Mouse (Mus musculus) midbrain, embryonic 14.5 days (tissue): Measurements from ENCODE around the gene Tomm40l. TPM values are rescaled to one million over a fixed set of nuclear protein-coding genes. Genes with fewer than 3 reads are reported as not detected.

Source experiments
- ATAC-seq: fragments of 200-750 bp; cut with Nextera tagmentation; 2 replicates; pipeline ENCODE4 v1.8.0; 2017; ENCODE audit warnings: moderate number of reproducible peaks, moderate library complexity; ENCODE audit not compliant: low FRiP score, low TSS enrichment
- DNase-seq: peaks from one replicate; pipeline ENCODE4 v3.0.0-alpha.2; 2015
- H3K27ac ChIP-seq: fragments of 300-500 bp; sonication (generic); replicated peaks from 2 replicates; pipeline ENCODE4 v1.5.1; 2014; ENCODE audit warnings: mild to moderate bottlenecking, low read depth, low read length, moderate library complexity
- H3K27me3 ChIP-seq: fragments of 300-500 bp; sonication (generic); 2 replicates; pipeline ENCODE4 v1.6.1; 2014; ENCODE audit warnings: low read length, control low read depth, mixed read lengths; ENCODE audit not compliant: control insufficient read depth, insufficient read depth
- H3K36me3 ChIP-seq: fragments of 300-500 bp; sonication (generic); 2 replicates; pipeline ENCODE4 v1.6.1; 2014; ENCODE audit warnings: low read length, control low read depth; ENCODE audit not compliant: control insufficient read depth, insufficient read depth
- H3K4me1 ChIP-seq: fragments of 300-500 bp; sonication (generic); 2 replicates; pipeline ENCODE4 v1.6.1; 2014; ENCODE audit warnings: mild to moderate bottlenecking, antibody characterized with exemption, low read length, control low read depth; ENCODE audit not compliant: control insufficient read depth, insufficient read depth
- H3K4me2 ChIP-seq: fragments of 300-500 bp; sonication (generic); 2 replicates; pipeline ENCODE4 v1.6.1; 2014; ENCODE audit warnings: mild to moderate bottlenecking, low read length, moderate library complexity
- H3K4me3 ChIP-seq: fragments of 300-500 bp; sonication (generic); replicated peaks from 2 replicates; pipeline ENCODE4 v1.5.1; 2014; ENCODE audit warnings: low read depth, low read length
- H3K9ac ChIP-seq: fragments of 300-500 bp; sonication (generic); replicated peaks from 2 replicates; pipeline ENCODE4 v1.6.1; 2014; ENCODE audit warnings: mild to moderate bottlenecking, low read length, moderate library complexity
- H3K9me3 ChIP-seq: fragments of 300-500 bp; sonication (generic); 2 replicates; pipeline ENCODE4 v1.6.1; 2016; ENCODE audit warnings: low read length, control low read depth, mixed read lengths; ENCODE audit not compliant: control insufficient read depth
- WGBS: fragments of 180-500 bp; shearing (Covaris S2); extraction: QIAGEN DNeasy Blood & Tissue Kit; methylation state at CpG from one replicate; pipeline ENCODE4 v1.1.7; 2014; 5-methylcytosine and 5-hydroxymethylcytosine counted together
- polyA plus RNA-seq: library from polyadenylated mRNA; unstranded; fragments of >200 nt; fragmentation: Nextera tagmentation; extraction: Ambion mirVana; gene quantifications from 2 replicates; pipeline ENCODE4 v1.2.1, GENCODE M21; 2014

Tomm40l gene
- polyA plus RNA-seq, 1 experiment from 2014 or later = 35.3 TPM

DNA sequence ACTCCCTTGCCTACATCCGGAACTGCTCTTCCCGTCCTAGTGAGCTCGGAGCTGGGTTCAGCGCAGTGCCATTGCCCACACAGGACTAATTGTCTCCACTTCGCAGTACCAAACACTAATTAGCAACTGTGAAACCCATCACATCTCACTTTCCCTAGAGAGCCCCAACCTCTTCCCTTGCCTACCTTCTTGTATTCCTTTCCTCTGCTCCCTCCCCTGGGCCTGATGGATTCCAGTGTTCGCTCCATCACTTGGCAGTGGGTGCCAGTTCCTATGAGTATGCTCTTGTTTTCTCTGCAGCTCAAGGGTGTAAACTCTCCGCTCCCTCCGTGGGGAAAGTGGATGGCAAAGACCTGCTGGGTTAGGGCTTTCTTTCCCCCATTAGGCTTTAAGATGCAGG lies 36.7 kb downstream of the Tomm40l start:
- Histone ChIP-seq H3K4me2 (no peak overlapping the region), H3K27ac (no peak overlapping the region), H3K27me3 (no peaks in the 10 kb centered on the region), H3K4me3 (no peak overlapping the region), H3K9ac (no peak overlapping the region), H3K4me1 (peaks cover 9% of the 10 kb centered on the region; the same call in 1 of the 2 replicates), H3K36me3 (no peaks in the 10 kb centered on the region), H3K9me3 (no peaks in the 10 kb centered on the region)
- 81% methylated on average over 8 of the region's 8 CpGs for WGBS
- ATAC-seq = no peak
- no peak for DNase-seq

DNA sequence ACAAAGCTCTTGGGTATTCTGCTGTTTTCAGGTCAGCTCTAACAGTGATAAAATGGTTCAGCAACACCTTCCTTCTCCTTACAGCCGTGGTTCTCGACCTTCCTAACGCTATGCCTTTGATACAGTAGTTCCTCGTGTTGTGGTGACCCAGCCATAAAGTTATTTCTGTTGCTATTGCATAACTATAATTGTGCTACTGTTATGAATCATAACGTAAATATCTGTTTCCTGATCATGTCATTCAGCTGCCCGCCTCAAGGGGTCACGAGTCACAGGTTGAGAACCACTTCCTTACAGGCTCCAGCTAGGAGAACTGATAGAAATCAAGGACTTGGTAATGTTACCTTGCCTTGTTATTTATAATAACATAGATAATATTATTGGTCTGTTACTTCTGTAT lies 38.0 kb downstream of the Tomm40l start:
- no peak for DNase-seq
- ATAC-seq = no peak
- H3K9me3 ChIP-seq = no peaks in the 10 kb centered on the region
- no peak overlapping the region for H3K4me2 ChIP-seq
- H3K27ac ChIP-seq = no peak overlapping the region
- no peaks in the 10 kb centered on the region for H3K27me3 ChIP-seq
- no peak overlapping the region for H3K4me3 ChIP-seq
- H3K36me3 ChIP-seq = no peaks in the 10 kb centered on the region
- H3K4me1 ChIP-seq = peaks cover 7% of the 10 kb centered on the region; the same call in 1 of the 2 replicates
- H3K9ac ChIP-seq = no peak overlapping the region
- 90% methylated on average over 7 of the region's 7 CpGs for WGBS

DNA sequence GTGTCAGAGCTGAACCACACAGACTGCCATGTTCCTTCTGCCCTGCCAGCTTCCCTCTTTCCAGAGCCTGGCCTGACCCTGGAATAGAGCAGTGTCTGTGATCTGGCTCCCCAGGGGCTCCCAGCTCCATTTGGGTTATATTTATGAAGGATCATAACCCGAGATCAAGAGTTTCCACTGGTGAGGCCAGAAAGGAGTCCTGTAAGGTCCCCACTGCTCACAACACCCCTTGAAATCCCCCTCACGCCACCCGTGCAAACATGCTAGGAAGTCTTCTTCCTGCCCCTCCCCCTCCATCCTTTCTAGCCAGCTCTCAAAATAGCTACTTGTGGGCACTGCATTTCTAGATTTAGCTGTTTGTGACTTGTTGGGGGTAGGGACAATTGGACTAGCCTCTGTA lies 38.7 kb downstream of the Tomm40l start:
- 82% methylated on average over 3 of the region's 3 CpGs for WGBS
- no peak overlapping the region for H3K4me2 ChIP-seq
- no peaks in the 10 kb centered on the region for H3K36me3 ChIP-seq
- H3K9me3 ChIP-seq = no peaks in the 10 kb centered on the region
- H3K27ac ChIP-seq = no peak overlapping the region
- no peak overlapping the region for H3K9ac ChIP-seq
- H3K27me3 ChIP-seq = no peaks in the 10 kb centered on the region
- no peak overlapping the region for H3K4me3 ChIP-seq
- ATAC-seq (no peak), DNase-seq (no peak)
- no peaks in the 10 kb centered on the region for H3K4me1 ChIP-seq

DNA sequence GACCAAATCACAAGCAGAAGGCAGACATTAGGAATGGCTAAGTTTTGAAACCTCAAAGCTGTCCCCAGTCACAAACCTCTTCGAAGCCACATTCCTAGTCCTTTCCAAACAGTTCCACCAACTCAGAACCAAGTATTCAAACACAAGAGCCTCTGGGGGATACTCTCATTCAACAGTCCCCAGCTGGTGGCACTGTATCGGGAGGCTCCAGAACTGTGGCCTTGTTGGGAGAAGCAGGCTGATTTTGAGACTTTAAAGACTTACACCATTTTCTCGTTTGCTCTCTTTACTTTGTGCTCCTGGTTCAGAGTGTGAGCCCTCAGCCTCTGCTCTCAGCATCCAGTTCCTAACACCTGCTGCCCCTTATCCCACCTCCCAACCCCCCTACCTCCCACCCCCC lies 39.3 kb downstream of the Tomm40l start:
- H3K27ac ChIP-seq = no peak overlapping the region
- DNase-seq (no peak), ATAC-seq (no peak)
- no peak overlapping the region for H3K4me3 ChIP-seq
- no peaks in the 10 kb centered on the region for H3K4me1 ChIP-seq
- 87% methylated on average over 3 of the region's 3 CpGs for WGBS
- H3K36me3 ChIP-seq = no peaks in the 10 kb centered on the region
- no peaks in the 10 kb centered on the region for H3K27me3 ChIP-seq
- no peak overlapping the region for H3K4me2 ChIP-seq
- H3K9me3 ChIP-seq = no peaks in the 10 kb centered on the region
- no peak overlapping the region for H3K9ac ChIP-seq

DNA sequence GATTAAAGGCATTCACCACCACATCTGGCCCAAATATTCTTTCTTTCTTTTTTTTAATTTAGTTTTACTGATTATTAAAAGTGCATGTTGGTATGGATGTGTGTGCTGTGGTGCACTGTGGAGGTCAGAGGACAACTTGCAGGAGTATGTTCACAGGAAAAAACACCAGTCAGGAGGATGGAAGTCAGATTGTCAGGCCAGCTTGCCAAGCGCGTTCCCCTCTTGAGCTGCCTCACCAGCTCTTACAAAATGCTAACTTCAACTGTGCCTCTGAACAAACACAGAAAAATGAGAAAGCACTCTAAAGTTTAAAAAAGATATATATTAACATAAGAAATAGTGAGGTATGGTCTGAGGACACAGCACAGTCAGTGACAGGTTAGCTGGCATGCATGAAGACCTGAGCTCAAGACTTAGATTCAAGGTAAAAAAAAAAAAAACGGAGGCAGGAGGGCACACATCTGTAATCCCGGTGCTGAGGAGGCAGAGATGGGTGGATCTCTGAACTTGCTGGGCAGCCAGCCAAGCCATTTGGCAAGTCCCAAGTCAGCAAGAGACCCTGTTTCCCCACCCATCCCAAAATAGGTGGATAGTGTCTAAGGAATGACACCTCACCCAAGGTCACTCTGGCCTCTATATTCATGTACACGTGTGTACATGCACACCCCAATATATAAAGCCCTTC lies 42.7 kb downstream of the Tomm40l start:
- H3K36me3 ChIP-seq = no peaks in the 10 kb centered on the region
- DNase-seq (no peak), ATAC-seq (no peak)
- H3K9ac ChIP-seq = no peak overlapping the region
- H3K27ac ChIP-seq = no peak overlapping the region
- no peaks in the 10 kb centered on the region for H3K4me1 ChIP-seq
- H3K9me3 ChIP-seq = no peaks in the 10 kb centered on the region
- H3K27me3 ChIP-seq = no peaks in the 10 kb centered on the region
- H3K4me2 ChIP-seq = no peak overlapping the region
- no peak overlapping the region for H3K4me3 ChIP-seq
- 86% methylated on average over 5 of the region's 5 CpGs for WGBS

DNA sequence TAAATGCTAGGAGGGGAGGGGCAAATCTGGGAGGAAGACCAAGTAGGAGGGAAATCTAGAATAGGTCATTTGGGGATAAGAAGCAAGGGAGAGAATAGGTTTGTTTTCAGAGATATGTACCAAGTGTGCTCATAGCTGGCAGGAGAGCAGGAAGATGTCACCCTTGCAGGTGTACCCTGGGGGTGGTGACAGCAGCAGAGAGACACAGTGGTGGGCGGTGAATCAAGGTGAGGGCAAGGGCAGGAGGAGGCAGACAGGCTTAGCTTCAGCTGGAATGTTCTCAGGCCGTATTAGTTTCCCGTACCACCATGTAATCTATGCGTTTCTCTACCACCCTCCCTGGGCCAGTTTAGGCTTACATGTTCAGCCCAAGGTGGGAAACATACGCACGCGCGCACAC lies 49.5 kb downstream of the Tomm40l start:
- H3K4me2 ChIP-seq = no peak overlapping the region
- ATAC-seq (no peak), DNase-seq (no peak)
- no peaks in the 10 kb centered on the region for H3K27me3 ChIP-seq
- H3K27ac ChIP-seq = no peak overlapping the region
- no peak overlapping the region for H3K9ac ChIP-seq
- H3K36me3 ChIP-seq = no peaks in the 10 kb centered on the region
- no peak overlapping the region for H3K4me3 ChIP-seq
- H3K4me1 ChIP-seq = no peaks in the 10 kb centered on the region
- H3K9me3 ChIP-seq = no peaks in the 10 kb centered on the region
- WGBS = 96% methylated on average over 8 of the region's 8 CpGs

DNA sequence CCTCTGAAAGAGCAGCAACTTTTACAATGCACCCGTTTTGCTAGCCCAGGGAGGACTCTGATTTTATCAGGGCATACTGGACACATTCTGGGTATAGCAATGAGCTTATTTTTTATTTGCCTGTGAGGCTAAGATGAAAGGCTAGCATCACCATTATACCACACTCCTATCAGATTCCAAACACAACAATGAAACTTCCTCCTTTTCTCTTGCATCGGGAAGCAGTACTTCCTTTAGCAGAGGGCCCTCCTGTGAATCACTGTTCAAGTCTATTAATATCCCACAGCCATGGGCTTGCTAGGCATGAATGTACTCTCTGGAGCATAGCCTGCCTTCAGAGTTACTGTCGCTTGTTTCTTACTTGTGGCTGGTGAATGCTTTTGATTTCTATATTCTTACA lies 51.2 kb downstream of the Tomm40l start:
- H3K27ac ChIP-seq = no peak overlapping the region

DNA sequence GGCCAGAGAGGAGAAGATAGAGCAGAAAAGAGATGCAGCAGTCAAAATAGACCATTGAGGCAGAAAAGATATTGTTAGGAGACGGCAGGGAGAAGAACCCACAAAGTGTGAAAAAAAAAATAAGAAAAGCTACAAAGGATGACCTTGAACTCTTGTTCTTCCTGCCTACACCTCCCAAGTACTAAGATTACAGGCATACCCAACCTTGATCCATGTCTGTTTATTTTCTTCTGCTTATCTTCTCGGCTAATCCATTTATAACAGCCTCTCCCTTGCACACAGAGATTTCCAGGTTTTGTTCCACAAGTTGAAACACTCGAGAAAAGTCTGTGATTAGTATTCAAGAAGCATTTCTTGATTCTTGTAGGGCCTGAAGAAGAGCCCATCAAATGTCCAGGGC lies 52.4 kb downstream of the Tomm40l start:
- ATAC-seq = no peak
- no peaks in the 10 kb centered on the region for H3K4me1 ChIP-seq
- H3K36me3 ChIP-seq = no peaks in the 10 kb centered on the region
- 70% methylated on average over 3 of the region's 3 CpGs for WGBS
- no peak overlapping the region for H3K9ac ChIP-seq
- H3K4me3 ChIP-seq = no peak overlapping the region
- H3K27ac ChIP-seq = no peak overlapping the region
- DNase-seq = no peak
- H3K9me3 ChIP-seq = no peaks in the 10 kb centered on the region
- no peak overlapping the region for H3K4me2 ChIP-seq
- no peaks in the 10 kb centered on the region for H3K27me3 ChIP-seq

More for the DNA sequence above, 51.2 kb downstream of the Tomm40l start:
- WGBS = 75% methylated on average over 3 of the region's 3 CpGs
- Histone ChIP-seq H3K27me3 (no peaks in the 10 kb centered on the region), H3K36me3 (no peaks in the 10 kb centered on the region), H3K9ac (no peak overlapping the region), H3K9me3 (no peaks in the 10 kb centered on the region), H3K4me2 (no peak overlapping the region), H3K4me3 (no peak overlapping the region), H3K4me1 (no peaks in the 10 kb centered on the region)
- DNase-seq (no peak), ATAC-seq (no peak)

DNA sequence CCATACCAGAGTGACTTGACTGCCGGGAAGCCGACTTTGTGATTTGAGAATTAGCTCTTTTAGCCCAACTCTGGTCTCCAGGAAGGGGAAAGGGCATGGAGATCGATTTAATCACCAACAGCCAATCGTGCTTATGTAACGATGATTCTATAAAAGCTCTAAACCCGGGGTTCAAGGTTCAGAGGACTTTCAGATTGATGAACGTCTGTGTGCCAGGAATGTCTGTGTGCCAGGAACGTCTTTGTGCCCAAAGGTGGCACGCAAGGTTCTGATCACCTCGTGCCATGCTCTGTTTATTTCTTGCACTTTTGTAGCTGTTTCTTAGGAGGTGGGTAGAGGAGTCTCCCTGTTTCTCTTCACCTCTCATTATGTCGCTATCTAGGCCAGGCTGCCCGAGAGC lies 53.4 kb downstream of the Tomm40l start:
- Histone ChIP-seq H3K27ac (no peak overlapping the region), H3K9ac (no peak overlapping the region), H3K4me2 (no peak overlapping the region), H3K36me3 (no peaks in the 10 kb centered on the region), H3K4me1 (no peaks in the 10 kb centered on the region), H3K9me3 (no peaks in the 10 kb centered on the region), H3K4me3 (no peak overlapping the region), H3K27me3 (no peaks in the 10 kb centered on the region)
- no peak for DNase-seq
- no peak for ATAC-seq
- 90% methylated on average over 12 of the region's 12 CpGs for WGBS
